Mouse (Mus musculus) liver, adult 2 months (tissue): ENCODE results near the gene Bphl. TPM values are rescaled to one million over a fixed set of nuclear protein-coding genes. Genes with fewer than 3 reads are reported as not detected.
A peak's percentile ranks its signal among the peaks of the same experiment; 100 is the strongest.

Experiments used
- DNase-seq: peaks from one replicate; pipeline ENCODE4 v3.0.0-alpha.2; 2011; ENCODE audit warnings: low read depth, low spot score; ENCODE audit errors: extremely low read depth
- H3K27ac ChIP-seq: fragments of 200-500 bp; replicated peaks from 2 replicates; pipeline ENCODE4 v1.5.1; 2012; ENCODE audit warnings: low read depth, mild to moderate bottlenecking, control low read depth, inconsistent platforms, low read length; ENCODE audit not compliant: insufficient read depth
- H3K27me3 ChIP-seq: fragments of 200-500 bp; 2 replicates; pipeline ENCODE4 v1.6.1; 2012; ENCODE audit warnings: mild to moderate bottlenecking, moderate library complexity, low read length, inconsistent platforms; ENCODE audit not compliant: control insufficient read depth, insufficient read depth
- H3K36me3 ChIP-seq: fragments of 200-500 bp; 2 replicates; pipeline ENCODE4 v1.6.1; 2012; ENCODE audit warnings: low read length, inconsistent platforms; ENCODE audit not compliant: control insufficient read depth, insufficient read depth
- H3K4me1 ChIP-seq: fragments of 200-500 bp; 2 replicates; pipeline ENCODE4 v1.6.1; 2011; ENCODE audit warnings: low read length; ENCODE audit not compliant: control insufficient read depth, insufficient read depth
- H3K4me3 ChIP-seq: fragments of 200-500 bp; 2 replicates; pipeline ENCODE4 v1.5.1; 2011; ENCODE audit warnings: low read depth, mild to moderate bottlenecking, control low read depth, low read length, moderate library complexity; ENCODE audit not compliant: insufficient read depth
- H3K79me2 ChIP-seq: fragments of 200-500 bp; 2 replicates; pipeline ENCODE4 v1.6.1; 2012; ENCODE audit warnings: inconsistent platforms, mild to moderate bottlenecking, low read length, moderate library complexity; ENCODE audit not compliant: control insufficient read depth, insufficient read depth
- H3K9ac ChIP-seq: fragments of 200-500 bp; 2 replicates; pipeline ENCODE4 v1.6.1; 2012; ENCODE audit warnings: low read depth, mild to moderate bottlenecking, control low read depth, inconsistent platforms, low read length
- CTCF ChIP-seq: fragments of 200-500 bp; IDR thresholded peaks from 2 replicates; pipeline ENCODE4 v1.5.1; 2011; ENCODE audit warnings: low read depth, low read length, control low read depth
- POLR2A ChIP-seq: fragments of 200-500 bp; IDR thresholded peaks from 2 replicates; pipeline ENCODE4 v1.6.1; 2011; ENCODE audit warnings: low read length, control low read depth; ENCODE audit not compliant: insufficient read depth; ENCODE audit errors: extremely low read depth
- WGBS: fragments of 180-500 bp; shearing (Covaris S2); methylation state at CpG from one replicate; pipeline ENCODE4 v1.1.7; 2018; 5-methylcytosine and 5-hydroxymethylcytosine counted together
- polyA plus RNA-seq: library from polyadenylated mRNA; depleted of rRNA; stranded (reverse); fragments of >200 nt; gene quantifications from 2 replicates; pipeline ENCODE4 v1.2.3, GENCODE M21; 2012
- total RNA-seq: library from RNA; depleted of rRNA; stranded (reverse); fragments of >200 nt; gene quantifications from 2 replicates; pipeline ENCODE4 v1.2.3, GENCODE M21; 2014

Bphl gene
- total and polyA plus RNA-seq, 2 experiments, result 241 to 287 TPM

- no peak overlapping the region for H3K27ac ChIP-seq
- no peaks in the 10 kb centered on the region for H3K36me3 ChIP-seq
- peaks cover 3% of the 10 kb centered on the region; the same call in 1 of the 2 replicates for H3K4me1 ChIP-seq
- TF ChIP-seq POLR2A (no peak), CTCF (no peak)
- H3K79me2 ChIP-seq, result no peaks in the 10 kb centered on the region
- no peak overlapping the region for H3K9ac ChIP-seq
- no peaks in the 10 kb centered on the region for H3K27me3 ChIP-seq
- no peak overlapping the region for H3K4me3 ChIP-seq
- peak; percentile 94 for DNase-seq
- 26% methylated on average over 5 of the region's 5 CpGs for WGBS
These were observed 75.1 kb downstream of the Bphl start for GRCm38 (mm10) chr13:34112369-34113081.

DNA sequence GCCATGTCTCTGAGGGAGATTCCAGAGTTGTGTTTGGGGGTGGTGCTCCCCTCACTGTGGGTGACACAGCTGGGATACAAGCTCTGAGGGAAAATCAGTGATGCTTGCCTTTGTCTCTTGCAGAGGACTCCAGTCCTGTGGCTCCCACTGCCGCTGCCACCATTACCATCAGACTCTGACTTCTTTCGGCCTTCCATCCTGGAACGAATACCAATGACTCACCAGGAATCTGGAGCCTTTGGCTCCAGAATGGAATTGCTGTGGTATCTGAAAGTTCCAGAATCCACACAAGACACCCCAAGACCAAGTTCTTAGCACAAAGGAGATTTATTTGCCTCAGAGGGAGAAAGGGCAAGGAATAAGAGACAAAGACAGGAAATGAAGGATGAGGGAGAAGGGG lies 75.7 kb downstream of the Bphl start:
- 92% methylated on average over 3 of the region's 3 CpGs for WGBS
- Histone ChIP-seq H3K9ac (no peak overlapping the region), H3K27ac (no peak overlapping the region), H3K4me3 (no peak overlapping the region), H3K4me1 (peaks cover 3% of the 10 kb centered on the region; the same call in 1 of the 2 replicates), H3K36me3 (no peaks in the 10 kb centered on the region), H3K27me3 (no peaks in the 10 kb centered on the region), H3K79me2 (no peaks in the 10 kb centered on the region)
- TF ChIP-seq CTCF, result no peak
- no peak for TF ChIP-seq POLR2A
- no peak for DNase-seq

DNA sequence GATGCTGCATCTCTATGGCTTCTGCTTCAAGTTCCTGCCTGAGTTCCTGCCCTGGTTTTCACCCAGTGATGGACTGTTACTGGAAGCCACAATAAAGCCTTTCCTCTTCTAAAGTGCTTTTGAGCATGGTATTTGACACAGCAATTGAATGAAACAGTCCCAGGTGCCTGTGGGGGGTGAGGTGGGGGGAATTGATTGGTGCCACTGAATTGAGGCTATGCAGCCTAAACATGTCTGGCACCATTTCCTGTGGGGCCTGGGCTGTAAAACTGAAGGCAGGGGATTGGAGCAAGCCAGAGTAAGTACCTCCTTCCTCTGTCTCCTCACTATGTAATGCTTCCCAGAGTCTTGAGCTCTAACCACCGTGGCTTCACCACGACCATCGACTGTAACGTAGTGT lies 77.3 kb downstream of the Bphl start:
- H3K79me2 ChIP-seq, result no peaks in the 10 kb centered on the region
- WGBS, result 88% methylated on average over 4 of the region's 4 CpGs
- DNase-seq, result no peak
- H3K4me1 ChIP-seq, result peaks cover 3% of the 10 kb centered on the region; the same call in 1 of the 2 replicates
- no peaks in the 10 kb centered on the region for H3K27me3 ChIP-seq
- TF ChIP-seq CTCF (no peak), POLR2A (no peak)
- no peak overlapping the region for H3K4me3 ChIP-seq
- H3K27ac ChIP-seq, result no peak overlapping the region
- H3K9ac ChIP-seq, result no peak overlapping the region
- H3K36me3 ChIP-seq, result no peaks in the 10 kb centered on the region

GRCm38 (mm10) chr13:34116508-34116907 lies 79.1 kb downstream of the Bphl start:
- Histone ChIP-seq H3K4me3 (no peak overlapping the region), H3K27ac (no peak overlapping the region), H3K27me3 (no peaks in the 10 kb centered on the region), H3K4me1 (peaks cover 3% of the 10 kb centered on the region; the same call in 1 of the 2 replicates), H3K79me2 (no peaks in the 10 kb centered on the region), H3K9ac (no peak overlapping the region), H3K36me3 (no peaks in the 10 kb centered on the region)
- no peak for DNase-seq
- WGBS, result 86% methylated on average over 6 of the region's 6 CpGs
- TF ChIP-seq CTCF (no peak), POLR2A (no peak)

DNA sequence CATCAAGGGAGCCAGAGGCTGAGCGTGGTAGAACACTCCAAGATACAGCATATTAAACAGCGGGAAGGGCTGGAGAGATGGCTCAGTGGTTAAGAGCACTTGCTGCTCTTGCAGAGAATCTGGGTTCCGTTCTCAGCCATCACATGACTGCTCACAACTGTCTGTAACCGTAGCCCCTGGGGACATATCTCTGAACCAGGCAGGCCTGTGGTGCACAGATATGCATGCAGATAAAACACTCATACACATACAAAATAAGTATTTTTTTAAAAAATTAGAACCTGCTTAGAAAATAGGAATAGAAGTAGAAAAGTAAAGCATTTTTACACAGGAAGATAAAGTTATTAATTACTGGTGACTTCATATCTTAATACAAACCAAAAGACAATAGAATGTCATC lies 81.4 kb downstream of the Bphl start:
- 91% methylated on average over 4 of the region's 4 CpGs for WGBS
- no peak overlapping the region for H3K27ac ChIP-seq
- H3K79me2 ChIP-seq, result no peaks in the 10 kb centered on the region
- DNase-seq, result no peak
- H3K4me3 ChIP-seq, result no peak overlapping the region
- H3K9ac ChIP-seq, result no peak overlapping the region
- H3K36me3 ChIP-seq, result no peaks in the 10 kb centered on the region
- no peaks in the 10 kb centered on the region for H3K4me1 ChIP-seq
- TF ChIP-seq POLR2A, result no peak
- no peak for TF ChIP-seq CTCF
- no peaks in the 10 kb centered on the region for H3K27me3 ChIP-seq

- no peaks in the 10 kb centered on the region for H3K79me2 ChIP-seq
- no peak overlapping the region for H3K9ac ChIP-seq
- no peaks in the 10 kb centered on the region for H3K27me3 ChIP-seq
- no peak for DNase-seq
- WGBS, result 74% methylated on average over 4 of the region's 4 CpGs
- H3K36me3 ChIP-seq, result no peaks in the 10 kb centered on the region
- TF ChIP-seq CTCF (no peak), POLR2A (no peak)
- no peaks in the 10 kb centered on the region for H3K4me1 ChIP-seq
- no peak overlapping the region for H3K4me3 ChIP-seq
- no peak overlapping the region for H3K27ac ChIP-seq
These were observed 82.0 kb downstream of the Bphl start for GRCm38 (mm10) chr13:34119406-34119805.
